Mouse (Mus musculus): ENCODE data around the gene Serpina1f. TPM values are rescaled to one million over a fixed set of nuclear protein-coding genes. Genes with fewer than 3 reads are reported as not detected.
"Not testable (repeated sequence)": the region's sequence is repeated elsewhere in the genome, so short reads cannot be mapped to it uniquely, and the experiment has no call there.

The Serpina1f gene
- polyA plus RNA-seq, 1 experiment from 2014 or later, result not detected

DNA sequence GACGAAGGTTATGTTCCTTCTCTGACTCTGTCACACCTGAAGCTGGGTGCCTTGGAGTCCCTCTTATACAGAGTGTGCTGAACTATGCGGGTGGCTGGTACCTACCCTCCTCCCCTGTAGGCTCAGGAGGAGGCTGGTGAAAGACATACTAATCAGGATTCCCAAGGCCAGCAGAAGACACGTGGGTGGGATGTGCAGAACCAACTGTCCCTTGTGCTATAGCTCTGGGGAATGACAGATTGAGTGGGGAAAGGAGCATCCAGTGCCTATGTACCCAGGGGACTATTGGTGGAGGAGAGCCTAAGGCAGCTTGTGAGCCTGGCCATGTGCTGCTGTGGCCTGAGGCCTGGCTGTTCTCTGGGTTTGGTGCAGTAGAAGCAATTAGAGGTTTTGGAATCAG is 9.3 kb downstream of the Serpina1f start:
- no peak overlapping the region for H3K4me3 ChIP-seq (replicated peaks)
- no peak for ATAC-seq (ENCODE audit: insufficient number of reproducible peaks, insufficient read depth, low FRiP score, low TSS enrichment, low read depth)
- H3K4me1 ChIP-seq (replicated peaks), result no peaks in the 10 kb centered on the region
- H3K4me2 ChIP-seq, result no peak overlapping the region
- H3K9ac ChIP-seq (replicated peaks), result no peak overlapping the region
- 80% methylated on average over 3 of the region's 3 CpGs for WGBS
- no peak overlapping the region for H3K27ac ChIP-seq
- H3K27me3 ChIP-seq, result no peaks in the 10 kb centered on the region
- H3K36me3 ChIP-seq, result no peaks in the 10 kb centered on the region
- no peaks in the 10 kb centered on the region for H3K9me3 ChIP-seq

DNA sequence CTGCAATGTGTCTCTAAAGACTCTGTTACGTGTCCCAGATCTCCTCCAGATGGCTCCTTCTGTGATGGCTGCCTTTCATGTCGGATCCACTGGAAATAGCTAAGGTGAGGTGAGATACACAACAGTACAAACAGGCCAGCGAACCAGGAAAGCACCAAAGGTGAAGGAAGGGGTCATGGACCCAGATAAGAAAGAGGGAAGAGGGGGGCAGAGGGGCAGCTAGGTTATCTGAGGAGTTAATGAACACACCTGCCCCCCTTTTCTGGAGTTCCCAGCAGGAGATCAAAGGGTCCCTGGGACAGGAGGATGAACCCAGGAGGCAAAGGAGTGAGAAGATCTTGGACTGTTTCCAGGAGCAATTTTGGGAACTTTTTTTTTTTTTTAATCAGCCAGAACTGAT is 9.9 kb downstream of the Serpina1f start:
- no peak overlapping the region for H3K4me2 ChIP-seq
- H3K9me3 ChIP-seq, result no peaks in the 10 kb centered on the region
- H3K9ac ChIP-seq (replicated peaks), result no peak overlapping the region
- no peaks in the 10 kb centered on the region for H3K36me3 ChIP-seq
- no peak overlapping the region for H3K4me3 ChIP-seq (replicated peaks)
- H3K27me3 ChIP-seq, result no peaks in the 10 kb centered on the region
- H3K27ac ChIP-seq, result no peak overlapping the region
- 49% methylated on average over 3 of the region's 3 CpGs for WGBS
- no peak for ATAC-seq (ENCODE audit: insufficient number of reproducible peaks, insufficient read depth, low FRiP score, low TSS enrichment, low read depth)
- H3K4me1 ChIP-seq (replicated peaks), result no peaks in the 10 kb centered on the region

DNA sequence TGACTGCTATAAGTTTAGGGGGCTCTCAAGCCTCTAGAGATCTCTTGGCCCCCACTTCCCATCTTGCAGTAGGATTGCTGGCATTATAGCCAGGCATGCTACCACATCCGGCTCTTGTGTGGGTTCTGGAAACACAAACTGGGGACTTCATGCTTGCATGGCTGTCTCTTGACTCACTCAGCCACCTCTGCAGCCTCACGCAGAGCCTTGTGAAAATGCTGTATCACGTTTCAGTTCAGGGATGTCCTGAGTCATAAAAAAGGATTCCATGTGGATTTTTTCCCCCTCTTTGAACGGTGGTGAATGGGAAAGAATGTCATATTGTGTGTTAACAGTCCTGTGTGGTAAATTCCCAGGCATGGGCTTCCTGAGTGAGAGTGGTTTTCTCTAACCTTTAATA is 11.6 kb downstream of the Serpina1f start:
- H3K36me3 ChIP-seq, result no peaks in the 10 kb centered on the region
- H3K4me3 ChIP-seq (replicated peaks), result no peak overlapping the region
- no peak overlapping the region for H3K9ac ChIP-seq (replicated peaks)
- WGBS, result 39% methylated on average over 4 of the region's 4 CpGs
- H3K27ac ChIP-seq, result no peak overlapping the region
- H3K9me3 ChIP-seq, result no peaks in the 10 kb centered on the region
- H3K4me2 ChIP-seq, result no peak overlapping the region
- ATAC-seq (ENCODE audit: insufficient number of reproducible peaks, insufficient read depth, low FRiP score, low TSS enrichment, low read depth), result no peak
- H3K4me1 ChIP-seq (replicated peaks), result no peaks in the 10 kb centered on the region
- no peaks in the 10 kb centered on the region for H3K27me3 ChIP-seq

- H3K4me3 ChIP-seq (replicated peaks), result no peak overlapping the region
- no peaks in the 10 kb centered on the region for H3K4me1 ChIP-seq (replicated peaks)
- no peaks in the 10 kb centered on the region for H3K9me3 ChIP-seq
- WGBS, result 78% methylated on average over 2 of the region's 2 CpGs
- no peak overlapping the region for H3K27ac ChIP-seq
- H3K9ac ChIP-seq (replicated peaks), result no peak overlapping the region
- H3K27me3 ChIP-seq, result no peaks in the 10 kb centered on the region
- no peak overlapping the region for H3K4me2 ChIP-seq
- ATAC-seq (ENCODE audit: insufficient number of reproducible peaks, insufficient read depth, low FRiP score, low TSS enrichment, low read depth), result no peak
- no peaks in the 10 kb centered on the region for H3K36me3 ChIP-seq
These were observed 13.6 kb downstream of the Serpina1f start for GRCm38 (mm10) chr12:103681739-103682138.

DNA sequence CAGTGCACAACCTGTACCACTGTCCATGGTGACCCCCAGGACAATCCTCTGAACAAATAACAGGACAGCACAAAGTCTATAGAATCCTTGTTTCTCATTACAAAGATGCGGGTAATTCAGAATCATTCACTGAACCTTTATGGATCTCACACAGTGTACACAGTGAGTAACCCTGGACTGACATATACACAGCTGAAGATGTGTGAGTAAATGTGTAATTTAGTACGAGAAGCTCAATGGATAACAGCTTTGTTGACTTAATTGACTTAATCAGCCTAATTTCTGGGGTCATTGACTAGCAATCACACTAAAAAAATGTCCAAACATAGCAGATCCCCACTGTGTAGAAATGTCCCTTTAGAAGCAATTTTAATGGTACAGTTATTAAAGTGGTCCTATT is 14.2 kb downstream of the Serpina1f start:
- no peaks in the 10 kb centered on the region for H3K27me3 ChIP-seq
- no peaks in the 10 kb centered on the region for H3K4me1 ChIP-seq (replicated peaks)
- no peak overlapping the region for H3K9ac ChIP-seq (replicated peaks)
- ATAC-seq (ENCODE audit: insufficient number of reproducible peaks, insufficient read depth, low FRiP score, low TSS enrichment, low read depth), result no peak
- H3K27ac ChIP-seq, result no peak overlapping the region
- no peaks in the 10 kb centered on the region for H3K9me3 ChIP-seq
- H3K4me2 ChIP-seq, result no peak overlapping the region
- H3K36me3 ChIP-seq, result no peaks in the 10 kb centered on the region
- H3K4me3 ChIP-seq (replicated peaks), result no peak overlapping the region
- 77% methylated on average over 2 of the region's 2 CpGs for WGBS

DNA sequence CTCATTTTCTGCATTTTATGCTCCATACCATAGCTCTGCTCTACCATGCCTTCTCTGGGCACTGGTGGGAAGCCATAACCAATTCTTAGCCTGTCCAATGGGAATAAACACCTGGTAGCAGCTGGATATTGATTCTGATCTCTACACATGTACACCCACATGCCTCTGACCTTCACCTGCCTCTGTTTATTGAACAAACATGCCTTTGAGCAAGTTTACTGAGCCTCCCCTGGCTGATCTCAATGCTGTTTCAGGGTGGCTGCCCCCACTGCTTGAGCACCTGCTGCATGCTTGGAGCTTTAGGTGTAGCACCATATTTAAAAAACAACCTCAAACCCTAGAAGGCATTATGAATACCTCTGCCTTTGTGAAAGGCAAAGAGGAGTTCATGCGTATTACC is 15.5 kb downstream of the Serpina1f start:
- H3K9me3 ChIP-seq; H3K27me3 ChIP-seq; H3K4me1 ChIP-seq (replicated peaks); H3K27ac ChIP-seq; ATAC-seq (ENCODE audit: insufficient number of reproducible peaks, insufficient read depth, low FRiP score, low TSS enrichment, low read depth); H3K4me3 ChIP-seq (replicated peaks); H3K4me2 ChIP-seq; H3K9ac ChIP-seq (replicated peaks); H3K36me3 ChIP-seq: not testable (repeated sequence)
- 93% methylated on average over 1 of the region's 1 CpGs for WGBS

DNA sequence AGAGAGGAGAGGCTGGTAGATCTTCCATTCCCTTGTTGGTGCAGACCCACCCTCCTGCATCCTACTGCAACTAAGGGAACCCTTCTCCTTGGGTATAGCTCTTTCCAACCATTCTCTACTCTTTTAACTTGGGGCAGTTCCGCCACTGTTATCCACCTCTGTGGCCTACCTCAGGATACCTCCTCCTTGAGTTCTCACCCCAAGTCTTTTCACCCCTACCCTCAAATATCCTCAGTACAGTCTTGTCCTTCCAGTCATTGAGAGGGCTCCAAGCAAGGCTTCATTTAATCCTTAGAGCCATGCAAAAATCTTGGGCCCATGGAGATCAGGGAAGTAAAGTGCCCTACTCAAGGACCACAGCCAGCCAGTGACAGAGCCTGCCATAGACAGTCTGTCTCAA is 19.3 kb downstream of the Serpina1f start, which contains the start of gene Serpina16:
Serpina16 (minus strand) TSS at position 101 of the 400 bp plus-strand sequence.
- H3K27me3 ChIP-seq, result no peaks in the 10 kb centered on the region

GRCm38 (mm10) chr12:103673179-103673578 is 22.1 kb downstream of the Serpina1f start:
- 79% methylated on average over 2 of the region's 2 CpGs for WGBS
- Histone ChIP-seq H3K4me1 (replicated peaks) (no peaks in the 10 kb centered on the region), H3K36me3 (no peaks in the 10 kb centered on the region), H3K4me2 (no peak overlapping the region), H3K4me3 (replicated peaks) (no peak overlapping the region), H3K9me3 (no peaks in the 10 kb centered on the region), H3K27me3 (no peaks in the 10 kb centered on the region), H3K9ac (replicated peaks) (no peak overlapping the region), H3K27ac (no peak overlapping the region)
- ATAC-seq (ENCODE audit: insufficient number of reproducible peaks, insufficient read depth, low FRiP score, low TSS enrichment, low read depth), result no peak

More for the DNA sequence above, 19.3 kb downstream of the Serpina1f start, which contains the start of gene Serpina16:
- no peak within 1 kb of the TSS for H3K4me2 ChIP-seq
- H3K36me3 ChIP-seq, result no peaks in the 10 kb centered on the region
- no peak within 1 kb of the TSS for H3K4me3 ChIP-seq (replicated peaks)
- H3K9ac ChIP-seq (replicated peaks), result no peak within 1 kb of the TSS
- no peak for ATAC-seq (ENCODE audit: insufficient number of reproducible peaks, insufficient read depth, low FRiP score, low TSS enrichment, low read depth)
- H3K27ac ChIP-seq, result no peak within 1 kb of the TSS
- 100% methylated on average over 1 of the region's 1 CpGs for WGBS
- H3K9me3 ChIP-seq, result no peaks in the 10 kb centered on the region
- no peaks in the 10 kb centered on the region for H3K4me1 ChIP-seq (replicated peaks)

DNA sequence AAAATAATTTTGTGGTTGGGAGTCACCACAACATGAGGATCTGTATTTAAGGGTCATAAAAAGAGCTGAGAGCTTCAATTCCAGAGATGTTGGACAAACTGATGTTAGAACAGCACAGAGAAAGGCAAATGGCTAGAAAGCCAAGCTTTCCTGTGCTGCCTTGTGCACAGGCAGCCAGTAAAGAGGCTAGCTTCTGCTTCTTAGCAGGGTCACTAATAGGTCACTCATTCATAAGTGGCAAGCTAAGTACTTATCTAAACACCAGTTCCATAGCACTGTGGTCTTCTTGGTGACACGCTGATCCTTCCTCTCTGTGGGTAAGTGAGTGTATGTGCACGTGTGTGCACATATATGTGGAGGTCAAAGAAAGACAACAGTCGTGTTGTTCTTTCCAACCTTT is 23.8 kb downstream of the Serpina1f start:
- Histone ChIP-seq H3K27me3 (no peaks in the 10 kb centered on the region), H3K9ac (replicated peaks) (no peak overlapping the region), H3K4me1 (replicated peaks) (no peaks in the 10 kb centered on the region), H3K4me3 (replicated peaks) (no peak overlapping the region), H3K27ac (no peak overlapping the region), H3K4me2 (no peak overlapping the region), H3K36me3 (no peaks in the 10 kb centered on the region), H3K9me3 (no peaks in the 10 kb centered on the region)
- WGBS, result 86% methylated on average over 3 of the region's 3 CpGs
- no peak for ATAC-seq (ENCODE audit: insufficient number of reproducible peaks, insufficient read depth, low FRiP score, low TSS enrichment, low read depth)

DNA sequence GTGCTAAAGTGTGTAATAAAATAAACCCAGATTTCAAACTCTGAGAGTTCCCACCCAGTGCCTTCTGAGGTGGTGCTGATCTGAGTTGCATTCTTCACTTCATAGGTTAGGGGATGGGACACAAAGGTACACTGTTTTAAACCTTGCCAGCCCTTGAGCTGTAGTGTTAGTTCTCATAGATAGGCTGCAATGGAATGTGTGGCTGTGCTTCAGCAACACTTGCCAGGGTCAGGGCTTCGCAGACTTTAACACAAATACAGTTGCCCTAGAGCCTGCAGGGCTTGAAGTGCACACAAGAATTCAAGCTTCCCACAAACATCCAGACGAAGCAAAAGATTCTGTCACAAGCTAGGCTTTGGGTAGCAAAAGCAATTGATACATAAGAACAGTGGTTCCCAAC is 24.4 kb downstream of the Serpina1f start:
- no peak overlapping the region for H3K4me2 ChIP-seq
- no peak overlapping the region for H3K4me3 ChIP-seq (replicated peaks)
- H3K9ac ChIP-seq (replicated peaks), result no peak overlapping the region
- no peaks in the 10 kb centered on the region for H3K4me1 ChIP-seq (replicated peaks)
- H3K9me3 ChIP-seq, result no peaks in the 10 kb centered on the region
- no peaks in the 10 kb centered on the region for H3K27me3 ChIP-seq
- no peak for ATAC-seq (ENCODE audit: insufficient number of reproducible peaks, insufficient read depth, low FRiP score, low TSS enrichment, low read depth)
- no peak overlapping the region for H3K27ac ChIP-seq
- WGBS, result 72% methylated on average over 2 of the region's 2 CpGs
- no peaks in the 10 kb centered on the region for H3K36me3 ChIP-seq

- no peak for ATAC-seq (ENCODE audit: insufficient number of reproducible peaks, insufficient read depth, low FRiP score, low TSS enrichment, low read depth)
- Histone ChIP-seq H3K4me3 (replicated peaks) (no peak overlapping the region), H3K4me1 (replicated peaks) (no peaks in the 10 kb centered on the region), H3K36me3 (no peaks in the 10 kb centered on the region), H3K27ac (no peak overlapping the region), H3K27me3 (no peaks in the 10 kb centered on the region), H3K4me2 (no peak overlapping the region), H3K9ac (replicated peaks) (no peak overlapping the region), H3K9me3 (no peaks in the 10 kb centered on the region)
- WGBS, result 91% methylated on average over 5 of the region's 5 CpGs
These were observed 25.0 kb downstream of the Serpina1f start for GRCm38 (mm10) chr12:103670344-103670743.

DNA sequence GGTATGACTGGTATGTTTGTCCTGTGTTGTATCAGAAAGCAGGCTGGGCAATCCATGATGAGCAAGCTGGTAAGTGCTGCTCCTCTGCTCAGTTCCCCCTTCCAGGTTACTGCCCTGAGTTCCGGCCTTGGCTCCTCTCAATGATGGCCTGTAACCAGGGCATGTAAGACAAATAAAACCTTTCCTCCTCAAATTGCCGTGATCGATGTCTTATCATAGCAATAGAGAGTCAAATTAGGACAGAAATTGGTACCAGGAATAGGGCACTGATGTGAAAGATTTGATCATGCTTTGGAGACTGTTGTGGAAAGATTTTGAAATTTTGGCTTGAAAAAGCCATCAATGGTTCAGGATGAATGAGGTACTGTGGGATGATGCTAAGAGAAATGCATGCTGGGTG is 30.0 kb downstream of the Serpina1f start:
- no peak for ATAC-seq (ENCODE audit: insufficient number of reproducible peaks, insufficient read depth, low FRiP score, low TSS enrichment, low read depth)
- Histone ChIP-seq H3K9ac (replicated peaks) (no peak overlapping the region), H3K36me3 (no peaks in the 10 kb centered on the region), H3K27ac (no peak overlapping the region), H3K4me1 (replicated peaks) (no peaks in the 10 kb centered on the region), H3K4me2 (no peak overlapping the region), H3K27me3 (no peaks in the 10 kb centered on the region), H3K9me3 (no peaks in the 10 kb centered on the region), H3K4me3 (replicated peaks) (no peak overlapping the region)
- 84% methylated on average over 3 of the region's 3 CpGs for WGBS

All from limb, embryonic 12.5 days (tissue).